Mouse (Mus musculus) megakaryocyte, embryonic 14.5 days (primary cell): Measurements from ENCODE around the gene Cadm1.

Experiments
- FLI1 ChIP-seq: IDR thresholded peaks from 2 replicates; pipeline ENCODE4 v1.6.1; 2012; ENCODE audit warnings: low read length, inconsistent platforms, mixed read lengths
- GATA1 ChIP-seq: IDR thresholded peaks from 3 replicates; pipeline ENCODE4 v1.6.1; 2012; ENCODE audit warnings: mixed read lengths, low read length, inconsistent platforms, borderline replicate concordance

GRCm38 (mm10) chr9:47589832-47590231, 59.9 kb downstream of the Cadm1 start:
- TF ChIP-seq GATA1, result no peak
- no peak for TF ChIP-seq FLI1
